14 mouse cellular contexts compared by ENCODE assay signal in genomic region chr12:99311303-99311702, GRCm38 (mm10).
A peak's percentile ranks its signal among the peaks of the same experiment; 100 is the strongest.
DNase-seq lines count a peak whose midpoint lies in the region; ATAC-seq and TF ChIP-seq lines count a peak whose summit lies in the region.
"Had no signal": no experiment of that assay in that cellular context is flagged by ENCODE, and none has a peak within 500 bp of the region (broad histone marks: within the 10 kb centered on the region; RNA-seq: fewer than 3 reads in every experiment).

No protein-coding gene starts in this region.

- DNase-seq in forebrain, embryonic 10.5 days (ENCODE audit: extremely low spot score, low spot score) = no peak
- no peak for DNase-seq in forebrain, postnatal 0 days
- no peak for DNase-seq in midbrain, embryonic 10.5 days (ENCODE audit: low spot score)
- no peak for DNase-seq in midbrain, postnatal 0 days (ENCODE audit: low spot score)
- peak; percentile 69 for DNase-seq in thymus, postnatal 14 days
- DNase-seq in lung, postnatal 0 days (ENCODE audit: low spot score) = no peak
- DNase-seq: adrenal gland, postnatal 10 days; heart, adult 2 months; liver; lung, adult 2 months; right cerebral cortex, adult 18-20 months had no signal

- 69% methylated on average over 3 of the region's 3 CpGs for WGBS in forebrain, embryonic 10.5 days
- 47% methylated on average over 3 of the region's 3 CpGs for WGBS in forebrain, postnatal 0 days
- WGBS in midbrain, embryonic 10.5 days = 71% methylated on average over 3 of the region's 3 CpGs
- 40% methylated on average over 3 of the region's 3 CpGs for WGBS in midbrain, postnatal 0 days
- WGBS in forebrain, embryonic 15.5 days = 44% methylated on average over 3 of the region's 3 CpGs
- WGBS in lung, postnatal 0 days = 59% methylated on average over 3 of the region's 3 CpGs

- ATAC-seq in forebrain, postnatal 0 days = no peak
- no peak for ATAC-seq in midbrain, postnatal 0 days (ENCODE audit: low FRiP score)
- no peak for ATAC-seq in forebrain, embryonic 15.5 days (replicated peaks)
- ATAC-seq in CD4-positive, CD25-positive, alpha-beta regulatory T cell, adult 4 months = no peak
- ATAC-seq in lung, postnatal 0 days = no peak
- ATAC-seq: intestine, embryonic 15.5 days had no signal

- H3K9me3 ChIP-seq in forebrain, embryonic 10.5 days = peaks cover 6% of the 10 kb centered on the region
- 0 out of 2 replicates have a peak, but pooled peaks cover 2% of the 10 kb centered on the region for H3K9me3 ChIP-seq in forebrain, postnatal 0 days (ENCODE audit: low read length)
- H3K9me3 ChIP-seq in midbrain, embryonic 10.5 days (replicated peaks) = peaks cover 8% of the 10 kb centered on the region
- H3K9me3 ChIP-seq in midbrain, postnatal 0 days (ENCODE audit: low read length) = no peaks in the 10 kb centered on the region
- H3K9me3 ChIP-seq in forebrain, embryonic 15.5 days = no peaks in the 10 kb centered on the region
- H3K9me3 ChIP-seq in lung, postnatal 0 days (ENCODE audit: low read length) = no peaks in the 10 kb centered on the region
- H3K9me3 ChIP-seq: intestine, embryonic 15.5 days had no signal

- no peaks in the 10 kb centered on the region for H3K27me3 ChIP-seq in forebrain, embryonic 10.5 days (ENCODE audit: poor library complexity, severe bottlenecking)
- H3K27me3 ChIP-seq in forebrain, postnatal 0 days (ENCODE audit: insufficient read depth, low read length) = no peaks in the 10 kb centered on the region
- no peaks in the 10 kb centered on the region for H3K27me3 ChIP-seq in midbrain, embryonic 10.5 days (ENCODE audit: low read depth, poor library complexity, severe bottlenecking)
- no peaks in the 10 kb centered on the region for H3K27me3 ChIP-seq in midbrain, postnatal 0 days (ENCODE audit: insufficient read depth, low read length)
- no peaks in the 10 kb centered on the region for H3K27me3 ChIP-seq in forebrain, embryonic 15.5 days
- no peaks in the 10 kb centered on the region for H3K27me3 ChIP-seq in lung, postnatal 0 days (replicated peaks; ENCODE audit: insufficient read depth, low read length)
- H3K27me3 ChIP-seq: intestine, embryonic 15.5 days had no signal

- no peak overlapping the region for H3K9ac ChIP-seq in forebrain, postnatal 0 days
- no peak overlapping the region for H3K9ac ChIP-seq in midbrain, postnatal 0 days (replicated peaks; ENCODE audit: low read length, poor library complexity, severe bottlenecking)
- no peak overlapping the region for H3K9ac ChIP-seq in forebrain, embryonic 15.5 days (replicated peaks)
- no peak overlapping the region for H3K9ac ChIP-seq in lung, postnatal 0 days (replicated peaks; ENCODE audit: low read depth)
- H3K9ac ChIP-seq: intestine, embryonic 15.5 days had no signal

- no peak overlapping the region for H3K4me2 ChIP-seq in forebrain, postnatal 0 days (ENCODE audit: low read depth)
- H3K4me2 ChIP-seq in midbrain, postnatal 0 days (ENCODE audit: low read depth, low read length, poor library complexity, severe bottlenecking) = no peak overlapping the region
- H3K4me2 ChIP-seq in forebrain, embryonic 15.5 days (replicated peaks) = no peak overlapping the region
- H3K4me2 ChIP-seq in lung, postnatal 0 days (replicated peaks; ENCODE audit: low read depth, low read length) = no peak overlapping the region
- H3K4me2 ChIP-seq: intestine, embryonic 15.5 days had no signal

- H3K36me3 ChIP-seq in forebrain, embryonic 10.5 days (replicated peaks) = peaks cover 6% of the 10 kb centered on the region
- no peaks in the 10 kb centered on the region for H3K36me3 ChIP-seq in forebrain, postnatal 0 days (ENCODE audit: insufficient read depth)
- peaks cover 7% of the 10 kb centered on the region for H3K36me3 ChIP-seq in midbrain, embryonic 10.5 days
- H3K36me3 ChIP-seq in midbrain, postnatal 0 days (ENCODE audit: insufficient read depth, low read length) = no peaks in the 10 kb centered on the region
- H3K36me3 ChIP-seq in forebrain, embryonic 15.5 days = no peaks in the 10 kb centered on the region
- no peaks in the 10 kb centered on the region for H3K36me3 ChIP-seq in lung, postnatal 0 days (ENCODE audit: insufficient read depth, low read length)
- H3K36me3 ChIP-seq: intestine, embryonic 15.5 days had no signal

- TF ChIP-seq CTCF in forebrain, postnatal 0 days (IDR thresholded peaks at IDR 0.05; ENCODE audit: low read depth) = no peak
- TF ChIP-seq CTCF in midbrain, postnatal 0 days (IDR thresholded peaks at IDR 0.05) = no peak
- TF ChIP-seq CTCF in lung, postnatal 0 days (IDR thresholded peaks at IDR 0.05) = no peak

- H3K27ac ChIP-seq in forebrain, embryonic 10.5 days = peak overlapping the region; percentile 8; the same call in 1 of the 2 replicates
- no peak overlapping the region for H3K27ac ChIP-seq in forebrain, postnatal 0 days (ENCODE audit: low read depth, low read length)
- H3K27ac ChIP-seq in midbrain, embryonic 10.5 days (replicated peaks) = peak overlapping the region; percentile 33; the same call in 1 of the 2 replicates
- no peak overlapping the region for H3K27ac ChIP-seq in midbrain, postnatal 0 days (ENCODE audit: low read depth, low read length)
- H3K27ac ChIP-seq in forebrain, embryonic 15.5 days (replicated peaks) = peak overlapping the region; percentile 33
- H3K27ac ChIP-seq in lung, postnatal 0 days (ENCODE audit: low read length) = no peak overlapping the region
- H3K27ac ChIP-seq: heart, adult 2 months; intestine, embryonic 15.5 days had no signal

- H3K4me1 ChIP-seq in forebrain, embryonic 10.5 days = peaks cover 52% of the 10 kb centered on the region
- H3K4me1 ChIP-seq in forebrain, postnatal 0 days (ENCODE audit: insufficient read depth) = peaks cover 6% of the 10 kb centered on the region
- peaks cover 56% of the 10 kb centered on the region for H3K4me1 ChIP-seq in midbrain, embryonic 10.5 days
- H3K4me1 ChIP-seq in midbrain, postnatal 0 days (ENCODE audit: insufficient read depth, low read length) = peaks cover 3% of the 10 kb centered on the region; the same call in 1 of the 2 replicates
- H3K4me1 ChIP-seq in forebrain, embryonic 15.5 days = peaks cover 49% of the 10 kb centered on the region
- H3K4me1 ChIP-seq in lung, postnatal 0 days (ENCODE audit: insufficient read depth, low read depth, low read length) = peaks cover 2% of the 10 kb centered on the region; the same call in 1 of the 2 replicates

- no peak overlapping the region for H3K4me3 ChIP-seq in forebrain, embryonic 10.5 days
- no peak overlapping the region for H3K4me3 ChIP-seq in forebrain, postnatal 0 days (ENCODE audit: low read depth, low read length)
- H3K4me3 ChIP-seq in midbrain, embryonic 10.5 days = no peak overlapping the region
- no peak overlapping the region for H3K4me3 ChIP-seq in midbrain, postnatal 0 days (ENCODE audit: low read depth, low read length)
- H3K4me3 ChIP-seq in forebrain, embryonic 15.5 days = no peak overlapping the region
- H3K4me3 ChIP-seq in lung, postnatal 0 days (ENCODE audit: low read depth, low read length) = no peak overlapping the region
- H3K4me3 ChIP-seq: heart, adult 2 months; intestine, embryonic 15.5 days had no signal

- no peak for TF ChIP-seq EP300 in lung, postnatal 0 days (IDR thresholded peaks at IDR 0.05)

Comparison
In these comparisons a context has a peak if more than half of its experiments do, and no peak if none do; other contexts are left out.
1. H3K27ac ChIP-seq: peak in forebrain, embryonic 10.5 days (single experiment), midbrain, embryonic 10.5 days (single experiment) and forebrain, embryonic 15.5 days (single experiment); none in forebrain, postnatal 0 days (single experiment), midbrain, postnatal 0 days (single experiment) and lung, postnatal 0 days (single experiment).